Mouse (Mus musculus) ovary, postnatal 10 days (tissue): Measurements from ENCODE around the gene Fgf15.
"Not testable (repeated sequence)": the region's sequence is repeated elsewhere in the genome, so short reads cannot be mapped to it uniquely, and the experiment has no call there.

Experiments used
- DNase-seq: peaks from one replicate; pipeline ENCODE4 v3.0.0; 2022; ENCODE audit warnings: low spot score

Fgf15 gene

DNA sequence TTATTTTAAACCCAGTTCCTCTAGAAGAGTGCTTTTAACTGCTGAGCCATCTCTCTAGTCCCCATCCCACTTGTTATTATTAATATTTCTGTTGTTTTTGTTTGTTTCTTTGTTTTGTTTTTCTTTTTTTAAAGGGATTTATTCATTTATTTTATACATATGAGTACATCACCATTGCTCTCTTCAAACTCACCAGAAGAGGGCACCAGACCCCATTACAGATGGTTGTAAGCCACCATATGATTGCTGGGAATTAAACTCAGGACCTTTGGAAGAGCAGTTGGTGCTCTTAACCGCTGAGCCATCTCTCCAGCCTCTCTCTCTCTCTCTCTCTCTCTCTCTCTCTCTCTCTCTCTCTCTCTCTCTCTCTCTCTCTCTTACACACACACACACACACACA, 5.7 kb upstream of the Fgf15 start:
- not testable (repeated sequence) for DNase-seq

DNA sequence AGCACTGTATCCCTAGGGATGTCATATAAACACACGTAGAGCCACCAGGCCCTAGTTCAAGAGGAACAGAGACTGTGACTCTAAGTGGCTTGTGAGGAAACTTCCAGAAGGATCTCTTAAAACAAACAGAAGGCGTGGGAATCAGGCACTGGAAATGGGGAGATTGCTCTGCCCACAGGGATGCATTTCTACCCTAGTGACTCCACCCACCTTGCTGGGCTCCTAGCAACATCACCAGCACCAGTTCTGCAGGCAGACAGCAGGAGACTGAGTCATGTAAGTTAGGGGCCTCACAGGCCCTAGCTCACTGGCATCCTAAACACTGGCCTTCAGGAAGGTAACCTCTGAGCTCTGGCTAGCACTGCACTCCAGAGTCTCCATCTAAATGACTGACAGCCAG, 4.5 kb upstream of the Fgf15 start:
- no peak for DNase-seq

DNA sequence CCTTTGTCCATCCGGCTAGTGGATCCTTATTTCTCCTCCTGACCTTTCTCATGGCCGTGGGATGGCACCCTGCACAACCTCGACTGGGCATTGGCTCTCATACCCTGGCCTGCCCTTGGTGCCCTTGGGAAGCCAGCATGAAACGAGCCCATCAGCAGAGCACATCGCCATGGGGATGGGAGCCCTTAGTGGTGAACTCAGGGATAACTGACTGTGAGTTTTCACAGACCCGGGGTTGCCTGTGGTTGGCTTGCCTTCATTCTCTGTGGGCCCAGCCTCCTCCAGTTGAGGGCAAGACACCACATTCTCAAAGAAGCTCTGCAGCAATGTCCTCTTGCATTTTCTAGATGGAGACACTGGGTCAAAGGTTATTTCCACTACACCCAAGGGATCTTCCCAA, 4.0 kb upstream of the Fgf15 start:
- no peak for DNase-seq

DNA sequence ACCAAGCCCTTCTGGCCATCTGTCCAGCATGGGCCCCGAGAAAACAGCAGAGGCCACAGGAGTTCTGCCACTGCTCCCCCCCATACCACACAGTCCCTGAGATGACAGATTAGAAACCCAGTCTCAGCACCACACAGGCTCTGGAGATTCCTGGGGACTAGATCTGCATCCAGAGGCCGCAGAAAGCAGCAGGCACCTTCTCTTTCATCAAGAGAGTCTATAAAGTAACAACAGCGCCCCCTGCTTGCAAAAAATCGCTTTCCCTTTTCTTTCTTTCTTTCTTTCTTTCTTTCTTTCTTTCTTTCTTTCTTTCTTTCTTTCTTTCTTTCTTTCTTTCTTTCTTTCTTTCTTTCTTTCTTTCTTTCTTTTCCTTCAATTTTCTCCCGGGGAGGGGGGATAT, 2.1 kb upstream of the Fgf15 start:
- no peak for DNase-seq

DNA sequence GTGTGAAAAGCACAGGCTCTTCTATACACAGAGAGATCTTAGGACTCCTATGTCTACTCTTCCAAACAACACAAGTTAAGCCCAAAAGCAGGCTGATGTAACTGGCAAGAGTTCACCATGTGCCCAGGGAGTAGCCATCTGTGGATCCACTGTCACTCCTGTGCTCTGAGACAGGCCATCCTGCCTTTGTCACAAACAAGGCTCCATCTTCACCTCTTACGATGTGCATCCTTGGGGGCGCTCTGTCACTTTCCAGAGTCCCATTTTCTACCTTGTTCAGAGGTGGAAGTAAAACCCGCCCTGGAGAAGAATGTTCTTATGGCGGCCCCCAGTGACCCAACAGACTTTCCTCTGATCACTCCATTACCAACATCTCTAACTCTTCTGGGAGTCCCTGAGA, 1.6 kb upstream of the Fgf15 start:
- DNase-seq, result no peak

DNA sequence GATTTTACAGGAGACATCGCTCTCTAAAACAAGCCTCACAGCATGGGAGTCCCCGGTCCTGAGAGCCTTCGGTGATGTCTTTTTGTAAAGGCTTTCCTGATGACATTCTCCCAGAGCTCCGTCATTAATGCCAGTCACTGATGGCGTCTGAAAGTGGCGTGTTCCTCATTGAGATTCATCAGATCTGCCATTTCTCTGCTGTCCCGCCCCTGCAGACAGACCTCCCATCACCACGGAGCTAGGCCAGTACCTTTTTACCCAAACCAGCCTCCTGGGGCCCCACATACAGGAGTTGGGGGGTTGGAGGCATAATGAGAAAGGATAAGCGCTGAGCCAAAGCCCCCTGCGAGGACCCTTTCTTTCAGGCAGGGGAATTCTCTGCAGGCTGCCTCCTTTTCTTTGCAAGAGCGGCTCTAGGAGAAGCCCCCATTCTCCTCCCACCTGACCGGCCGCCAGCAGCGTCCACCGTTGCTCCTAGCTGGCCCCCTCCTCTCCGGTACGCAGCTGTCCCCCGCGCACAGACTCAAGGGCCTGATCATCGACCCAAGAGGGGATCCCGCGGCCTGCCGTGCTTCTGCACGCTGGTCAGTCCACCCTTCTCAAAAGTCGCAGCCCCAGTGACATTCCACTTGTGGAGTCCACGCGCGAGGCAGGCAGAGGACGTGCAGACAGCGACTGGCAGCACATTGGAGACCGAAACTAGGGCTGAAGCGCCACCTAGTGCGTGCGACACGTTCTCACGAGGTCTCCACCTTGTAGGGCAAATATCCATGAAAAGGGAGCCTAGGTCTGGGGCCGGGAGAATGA, 823 bp upstream of the Fgf15 start:
- DNase-seq, result peak; percentile 27

DNA sequence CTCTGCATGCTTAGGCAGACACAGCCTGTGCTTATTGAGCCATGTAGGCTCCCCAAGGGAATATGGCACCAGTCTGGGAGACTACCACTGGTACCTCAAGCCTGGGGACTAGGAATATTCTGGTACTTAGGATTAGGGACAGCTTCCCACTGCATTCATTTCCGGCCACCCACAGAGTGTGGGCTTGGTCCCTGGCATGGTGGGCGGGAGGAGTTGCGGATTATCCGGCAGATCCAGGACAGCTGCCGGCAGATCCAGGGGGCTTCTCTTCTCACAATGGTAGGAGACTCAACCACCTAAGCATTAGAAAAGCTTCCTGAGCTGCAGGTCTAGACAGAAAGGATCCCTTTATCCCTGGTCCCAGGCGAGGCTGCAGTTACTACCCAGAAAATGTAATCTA, 2.2 kb downstream of the Fgf15 start:
- DNase-seq, result no peak

DNA sequence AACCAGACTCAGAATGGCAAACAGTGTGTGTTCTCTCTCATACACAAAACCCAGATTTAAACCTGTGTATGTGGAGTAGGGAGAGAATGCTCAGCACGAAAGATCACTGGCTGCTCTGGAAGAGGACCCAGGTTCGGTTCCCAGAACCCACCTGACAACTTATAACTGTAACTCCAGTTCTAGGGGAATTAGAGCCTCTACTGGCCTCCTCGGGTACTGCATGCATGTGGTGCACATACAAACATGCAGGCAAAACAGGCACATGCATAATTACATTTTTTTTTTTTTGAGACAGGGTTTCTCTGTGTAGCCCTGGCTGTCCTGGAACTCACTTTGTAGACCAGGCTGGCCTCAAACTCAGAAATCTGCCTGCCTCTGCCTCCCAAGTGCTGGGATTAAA, 9.2 kb downstream of the Fgf15 start:
- DNase-seq, result not testable (repeated sequence)

DNA sequence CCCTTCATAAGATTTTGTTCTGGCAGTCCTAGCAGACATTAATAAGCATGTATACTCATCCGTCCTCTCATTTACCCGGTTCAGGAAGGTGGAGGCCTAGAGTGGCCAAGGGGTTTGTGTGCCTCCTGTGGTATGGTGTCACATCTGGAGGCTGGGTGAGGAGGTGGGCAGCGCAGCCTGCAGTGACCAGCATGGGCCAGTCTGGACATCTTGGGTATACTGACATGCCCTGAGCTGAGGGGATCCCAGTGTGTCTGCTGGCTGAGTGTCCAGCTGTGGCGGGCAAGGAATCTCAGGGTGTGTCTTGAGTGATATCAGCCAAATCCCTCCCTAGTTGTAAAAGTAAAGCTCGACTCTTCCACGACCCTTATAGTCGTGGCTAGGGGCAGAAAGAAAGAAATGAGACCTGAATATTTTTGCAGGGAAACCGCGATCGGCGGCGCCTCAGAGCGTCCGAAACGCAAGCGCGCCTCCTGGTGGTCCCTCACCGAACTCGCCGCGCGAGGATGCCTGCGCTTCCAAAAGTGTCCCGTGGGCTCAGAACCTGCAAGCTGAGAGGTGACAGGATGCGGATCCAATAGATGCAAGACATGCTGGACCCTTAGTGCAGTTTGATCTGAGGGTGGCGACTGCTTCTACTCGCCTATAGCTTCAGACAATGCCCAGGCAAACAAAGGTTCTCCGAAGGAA, 10.5 kb downstream of the Fgf15 start:
- no peak for DNase-seq

DNA sequence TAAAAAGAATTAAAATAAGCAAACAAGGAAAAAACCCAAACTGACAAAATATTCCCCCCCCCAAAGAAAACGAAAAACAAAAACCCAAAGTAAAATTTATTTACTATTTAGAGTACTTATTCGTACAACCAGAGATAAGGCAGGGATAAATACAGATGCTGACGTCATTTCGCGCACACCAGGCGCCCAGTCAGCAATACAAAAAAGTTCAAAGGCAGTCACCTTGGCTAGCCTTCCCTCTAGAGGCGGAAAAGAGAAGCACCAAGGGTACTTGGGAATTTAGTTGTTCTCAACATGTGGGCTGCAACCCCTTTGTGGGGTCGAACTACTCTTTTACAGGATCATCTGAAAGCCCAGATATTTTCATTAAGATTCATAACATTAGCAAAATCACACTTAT, 11.5 kb downstream of the Fgf15 start:
- no peak for DNase-seq

DNA sequence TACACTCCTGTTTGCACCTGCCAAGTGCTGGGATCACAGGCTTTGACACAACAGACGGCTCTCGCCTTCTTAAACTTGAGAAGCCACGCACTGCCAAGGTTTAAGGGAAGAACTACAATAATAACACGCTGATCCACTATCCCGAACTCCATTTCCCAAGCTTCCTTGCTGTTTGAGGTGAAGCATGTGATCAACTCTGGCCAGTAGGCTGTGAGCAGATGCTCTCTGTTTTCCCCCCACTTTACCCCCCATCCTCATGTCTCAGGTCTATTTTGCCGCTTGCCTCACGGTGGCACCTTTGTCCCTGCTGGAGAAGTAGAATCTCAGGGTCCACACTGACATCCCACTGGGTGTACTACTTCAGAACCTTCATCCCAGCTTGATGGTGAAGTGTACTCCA, 12.4 kb downstream of the Fgf15 start:
- DNase-seq, result no peak

DNA sequence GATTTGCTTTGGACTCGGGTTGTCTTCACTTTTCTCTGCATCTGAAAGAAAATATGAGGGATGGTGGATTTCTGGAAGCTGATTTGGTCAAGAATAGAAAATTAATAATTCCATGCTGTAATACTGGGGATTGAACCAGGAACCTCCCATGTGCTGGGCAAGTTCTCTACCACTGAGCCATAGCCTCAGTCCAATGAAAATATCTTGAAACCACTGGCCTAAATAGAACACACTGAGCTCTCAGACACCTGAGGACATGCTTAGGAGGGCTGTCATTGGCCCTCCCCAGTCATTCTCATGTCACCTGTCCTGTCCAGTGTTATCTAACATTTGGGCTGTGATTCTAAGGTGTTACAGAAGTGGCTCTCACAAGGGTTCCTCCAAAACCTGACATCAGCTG, 14.8 kb downstream of the Fgf15 start:
- no peak for DNase-seq

DNA sequence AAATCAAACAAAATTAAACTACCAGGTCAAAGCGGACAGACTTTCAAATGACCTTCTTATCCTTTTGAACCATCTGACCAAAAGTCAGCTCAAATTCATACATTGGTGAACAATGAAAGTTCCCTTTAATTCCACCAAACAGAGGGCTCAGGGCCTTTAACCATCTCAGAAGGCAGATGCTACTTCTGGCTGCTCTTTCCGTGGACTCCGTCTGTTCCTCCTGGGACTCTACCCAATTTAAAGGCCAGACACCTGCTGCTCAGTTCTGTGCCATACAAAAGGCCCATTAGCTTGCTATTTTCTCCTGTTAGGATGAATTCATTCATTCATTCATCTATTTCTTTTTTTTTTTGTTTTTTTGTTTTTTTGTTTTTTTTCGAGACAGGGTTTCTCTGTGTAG, 16.6 kb downstream of the Fgf15 start:
- no peak for DNase-seq

DNA sequence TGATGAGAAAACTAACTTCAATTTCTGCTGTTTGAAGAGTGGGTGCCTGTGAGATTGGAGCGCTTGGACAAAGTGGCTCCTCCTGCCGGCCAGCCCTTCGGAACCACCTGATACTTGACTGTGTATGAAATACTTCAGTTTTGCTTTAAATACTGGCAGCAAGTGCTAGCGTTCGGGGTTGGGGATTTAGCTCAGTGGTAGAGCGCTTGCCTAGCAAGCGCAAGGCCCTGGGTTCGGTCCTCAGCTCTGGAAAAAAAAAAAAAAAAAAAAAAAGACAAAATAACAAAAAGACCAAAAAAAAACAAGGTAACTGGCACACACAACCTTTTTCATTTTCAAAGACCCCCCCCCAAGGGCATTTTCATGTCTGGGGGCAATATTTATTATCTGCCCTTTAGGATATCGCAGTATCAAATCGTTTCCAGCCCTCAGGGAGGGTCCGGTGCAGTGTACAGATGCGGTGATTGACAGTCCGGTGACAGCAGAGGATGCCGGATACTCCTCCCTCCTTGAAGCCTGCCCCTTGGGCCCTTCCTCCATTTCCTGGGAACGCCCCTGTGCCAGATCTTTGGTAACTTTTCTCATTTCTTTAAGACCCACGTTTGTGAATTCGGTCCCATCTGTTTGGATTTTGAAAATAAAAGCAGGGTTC, 18.1 kb downstream of the Fgf15 start:
- DNase-seq, result no peak

DNA sequence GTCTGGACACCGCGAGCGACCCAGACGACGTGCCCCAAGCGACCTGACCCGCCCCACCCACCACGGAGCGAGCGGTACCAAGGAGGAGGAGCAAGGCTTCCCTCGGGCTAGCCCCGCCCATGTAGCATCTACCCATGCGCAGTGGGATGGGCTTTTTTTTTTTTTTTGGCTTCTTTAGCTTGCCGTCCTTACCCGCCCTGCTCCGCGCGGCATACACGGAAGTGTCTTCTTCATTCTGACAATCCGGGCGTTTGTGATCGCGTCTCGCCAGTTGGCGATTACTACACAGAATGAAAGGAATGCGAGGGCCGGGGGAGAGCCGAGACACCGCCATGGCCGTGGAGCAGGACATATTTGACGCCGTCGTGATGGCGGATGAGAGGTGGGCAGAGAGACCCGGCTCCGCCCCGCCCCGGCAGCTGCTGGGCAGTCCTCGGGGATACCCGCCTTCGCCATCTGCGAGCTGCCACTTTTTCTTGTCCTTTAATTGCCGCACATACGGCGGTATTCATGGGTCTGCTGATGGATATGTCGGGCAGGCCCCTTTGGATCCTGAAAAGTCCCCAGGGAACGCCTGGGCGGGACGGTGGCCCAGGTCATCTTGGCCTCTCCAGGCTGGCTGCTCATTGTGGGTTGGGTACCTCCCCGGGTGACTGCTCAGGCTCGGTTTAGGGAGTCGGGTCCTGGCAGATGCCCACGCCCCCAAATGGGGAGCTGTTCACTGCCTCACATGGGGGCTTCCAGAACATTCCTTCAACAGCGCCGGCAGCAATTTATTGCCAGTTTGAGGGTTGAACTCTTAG, 18.8 kb downstream of the Fgf15 start, which contains the start of gene LTO1:
TSS of gene LTO1 (plus strand) at position 153 of the 803 bp plus-strand sequence.
- peak; percentile 75 for DNase-seq

DNA sequence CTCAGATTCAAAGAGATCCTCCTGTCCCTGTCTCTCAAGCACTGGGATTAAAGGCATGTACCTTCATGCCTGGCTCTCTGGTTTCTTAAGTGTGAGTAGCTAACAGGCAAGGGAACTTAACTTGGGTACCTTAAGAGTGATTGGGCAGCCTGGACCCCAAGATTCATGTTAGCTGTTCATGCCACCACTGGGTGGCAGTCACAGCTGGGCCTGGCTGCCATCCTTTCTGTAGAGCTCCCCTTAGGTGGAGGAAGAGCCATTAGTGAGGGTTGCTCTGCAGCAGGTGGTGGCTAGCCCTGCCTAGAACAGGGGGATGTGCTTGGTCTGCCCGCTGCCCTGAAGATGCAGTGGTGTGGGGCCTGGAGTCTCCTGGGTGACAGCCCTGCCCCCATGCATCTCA, 22.5 kb downstream of the Fgf15 start:
- no peak for DNase-seq

DNA sequence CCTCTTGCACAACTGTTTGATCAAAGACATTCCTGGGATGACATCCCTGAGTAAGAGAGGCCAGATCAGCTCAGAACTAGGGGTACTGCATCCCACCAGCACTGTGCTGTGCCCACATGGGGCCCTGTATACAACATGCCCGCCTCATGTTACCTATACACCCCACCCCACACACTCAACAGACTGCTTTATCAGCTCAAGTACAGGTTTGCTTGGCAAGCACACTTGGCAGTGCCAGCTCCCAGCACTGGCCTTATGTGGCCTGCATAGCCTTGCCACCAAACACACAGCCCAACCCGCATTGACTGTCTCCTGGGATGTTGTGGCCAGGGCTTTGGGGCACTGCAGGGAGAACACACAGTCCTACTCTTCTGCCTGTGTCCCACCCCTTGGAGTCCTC, 31.3 kb downstream of the Fgf15 start:
- DNase-seq, result no peak

DNA sequence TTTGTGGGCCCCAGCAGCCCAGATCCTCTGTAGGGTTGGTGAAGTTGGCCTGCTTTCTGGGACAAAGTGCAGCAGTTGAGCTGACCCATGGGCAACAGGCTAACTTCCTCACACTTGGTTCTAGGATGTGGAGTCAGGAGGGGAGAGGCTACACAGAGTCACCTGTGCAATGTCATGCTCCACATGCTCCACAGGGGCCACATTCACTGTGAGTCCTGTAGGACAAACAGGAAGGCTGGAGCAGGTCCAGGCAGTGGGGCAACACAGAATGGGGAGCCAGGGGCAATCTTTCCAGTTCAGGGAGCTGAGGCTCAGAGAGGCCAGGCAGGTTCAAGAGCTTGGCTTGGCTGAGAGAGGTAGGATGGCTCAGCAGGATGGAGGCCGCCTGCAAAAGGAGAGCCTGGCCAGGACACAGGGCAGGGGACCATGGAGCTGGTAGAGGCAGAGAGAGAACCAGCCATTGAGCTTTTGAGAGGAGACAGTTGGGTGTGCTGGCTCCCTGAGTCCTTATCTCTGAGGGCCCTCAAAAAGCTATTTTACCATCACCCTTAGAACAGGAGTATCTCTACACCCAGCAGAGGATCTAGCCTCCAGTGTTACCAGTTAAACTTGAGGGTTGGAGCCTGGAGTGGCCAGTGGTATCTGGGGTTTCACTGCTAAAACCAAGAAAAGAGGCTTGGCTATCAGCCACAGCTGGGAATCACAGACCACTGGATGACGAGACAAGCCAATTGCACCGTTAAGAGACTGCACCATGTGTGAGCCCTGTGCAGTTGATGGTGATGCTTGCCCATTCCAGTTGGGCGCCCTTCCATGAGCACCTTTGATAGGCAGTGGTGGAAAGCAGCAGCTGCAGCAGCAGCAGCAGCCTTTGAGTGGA, 31.9 kb downstream of the Fgf15 start:
- no peak for DNase-seq

DNA sequence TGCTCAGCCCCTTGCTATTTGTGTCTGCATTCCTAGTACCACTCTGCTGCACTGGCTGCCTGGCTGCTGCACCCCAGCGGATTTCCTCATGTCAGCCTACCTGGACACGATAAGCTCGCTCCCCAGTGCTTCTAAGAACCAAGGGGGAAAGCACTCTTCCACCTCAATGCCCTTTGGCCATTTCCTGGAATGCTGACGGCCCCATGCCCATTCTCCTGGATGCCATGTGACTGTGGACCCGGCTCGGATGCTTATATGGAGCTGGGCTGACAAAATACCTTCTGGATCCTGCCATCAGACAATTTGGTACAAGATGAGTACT, 32.5 kb downstream of the Fgf15 start:
- DNase-seq, result no peak

DNA sequence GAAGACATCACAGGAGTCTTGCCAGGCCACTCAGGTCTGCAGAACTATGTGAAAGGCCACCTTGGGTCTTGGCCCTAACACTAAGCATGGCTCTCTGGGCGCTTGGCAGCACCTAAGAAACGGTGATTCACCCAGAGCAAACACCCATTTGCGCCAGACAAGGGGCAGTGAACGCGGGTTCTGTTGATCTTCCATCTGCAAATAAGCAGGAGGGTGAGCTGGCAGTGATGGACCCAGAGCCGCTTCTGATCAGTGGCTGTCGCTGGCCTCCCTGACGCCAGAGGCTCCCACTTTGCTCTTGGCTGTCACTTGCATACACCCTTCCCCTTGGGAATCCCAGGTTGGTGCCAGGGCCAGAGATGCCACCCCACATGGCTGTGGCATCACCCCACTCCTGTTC, 33.2 kb downstream of the Fgf15 start:
- DNase-seq, result no peak

DNA sequence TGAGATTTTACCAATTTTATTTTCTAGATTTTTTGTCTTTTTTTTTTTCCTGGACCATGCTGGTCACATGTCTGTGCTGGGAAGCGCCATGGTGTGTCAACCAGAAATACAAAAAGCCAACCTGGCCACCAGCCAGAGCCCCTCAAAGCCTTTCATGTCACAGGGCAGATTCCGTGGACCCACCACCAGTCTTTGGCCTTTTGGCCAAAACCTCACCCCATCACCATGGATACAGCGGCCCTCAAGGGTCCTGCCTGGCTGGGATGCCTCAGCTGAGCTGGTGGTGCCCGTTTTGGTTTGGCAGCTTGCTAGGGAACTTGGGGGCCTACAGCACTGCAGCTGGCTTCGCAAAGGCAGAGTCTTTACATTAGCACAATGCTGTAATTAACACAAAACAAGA, 33.6 kb downstream of the Fgf15 start:
- no peak for DNase-seq

DNA sequence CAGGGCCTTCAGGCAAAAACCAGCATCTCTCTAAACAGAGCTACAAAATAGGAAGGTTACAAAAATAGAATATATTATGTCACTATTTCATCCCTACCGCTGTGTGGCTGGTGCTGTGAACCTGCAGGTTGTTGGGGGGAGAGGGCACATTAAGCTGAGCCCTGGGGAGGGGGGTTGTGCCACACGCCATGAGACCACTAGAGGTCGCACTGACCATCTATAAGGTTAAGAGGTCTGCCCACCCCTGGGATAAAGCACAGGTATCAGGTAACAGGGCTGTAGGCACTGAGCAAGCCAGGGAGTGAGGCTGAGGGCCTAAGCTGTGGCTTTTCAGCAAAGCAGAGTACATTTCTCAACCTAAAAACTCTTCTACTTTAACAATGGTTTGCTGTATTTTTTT, 35.4 kb downstream of the Fgf15 start:
- no peak for DNase-seq
